Mouse (Mus musculus): ENCODE data around the gene Olfr1264. TPM values are rescaled to one million over a fixed set of nuclear protein-coding genes. Genes with fewer than 3 reads are reported as not detected.

Gene Olfr1264
- polyA plus RNA-seq (2012; rRNA removed) = not detected in 2 replicates

- no peak within 1 kb of the TSS for H3K27ac ChIP-seq (ENCODE audit: control insufficient read depth, insufficient read depth, low read length)
- no peaks in the 10 kb centered on the region for H3K4me1 ChIP-seq (replicated peaks; ENCODE audit: control insufficient read depth, insufficient read depth, low read length)
- H3K36me3 ChIP-seq (ENCODE audit: control insufficient read depth, insufficient read depth, low read length) = no peaks in the 10 kb centered on the region
- no peak for TF ChIP-seq POLR2A (IDR thresholded peaks at IDR 0.05; ENCODE audit: control insufficient read depth, extremely low read depth, insufficient read depth, low read length, poor library complexity)
- no peak for TF ChIP-seq CTCF (IDR thresholded peaks at IDR 0.05; ENCODE audit: borderline replicate concordance, control insufficient read depth, extremely low read depth, insufficient read depth, low read length, poor library complexity)
- H3K27me3 ChIP-seq (ENCODE audit: control insufficient read depth, insufficient read depth, low read length) = no peaks in the 10 kb centered on the region
- DNase-seq = no peak
- H3K4me3 ChIP-seq (ENCODE audit: control insufficient read depth, insufficient read depth, low read length) = no peak within 1 kb of the TSS
- 86% methylated on average over 2 of the region's 2 CpGs for WGBS
These were observed at the start of gene Olfr1264 for GRCm38 (mm10) chr2:90025477-90025876. TSS of gene Olfr1264 (minus strand) at chr2:90025577.

DNA sequence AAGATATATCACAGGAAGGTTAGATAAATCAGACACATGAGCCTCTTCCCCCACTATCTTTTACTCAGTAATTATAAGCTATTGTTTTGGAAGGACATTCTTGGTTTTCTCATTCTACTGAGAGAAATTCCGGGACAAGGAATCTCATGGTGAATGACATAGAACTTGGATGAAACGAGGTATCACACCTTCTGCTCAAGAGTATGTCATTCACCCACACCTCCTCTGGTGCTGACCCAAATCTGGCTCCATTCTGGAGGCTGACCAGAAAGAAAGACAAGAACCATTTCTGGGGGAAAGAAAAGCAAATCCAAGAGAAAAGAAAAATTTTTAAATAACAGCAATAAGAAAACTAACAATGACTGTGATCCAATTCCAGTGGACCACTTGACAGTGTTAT, 44.7 kb upstream of the Olfr1264 start:
- no peak overlapping the region for H3K27ac ChIP-seq (ENCODE audit: control insufficient read depth, insufficient read depth, low read length)
- no peaks in the 10 kb centered on the region for H3K27me3 ChIP-seq (ENCODE audit: control insufficient read depth, insufficient read depth, low read length)
- no peak for TF ChIP-seq POLR2A (IDR thresholded peaks at IDR 0.05; ENCODE audit: control insufficient read depth, extremely low read depth, insufficient read depth, low read length, poor library complexity)
- no peak for TF ChIP-seq CTCF (IDR thresholded peaks at IDR 0.05; ENCODE audit: borderline replicate concordance, control insufficient read depth, extremely low read depth, insufficient read depth, low read length, poor library complexity)
- DNase-seq = no peak
- 82% methylated on average over 2 of the region's 2 CpGs for WGBS
- no peak overlapping the region for H3K4me3 ChIP-seq (ENCODE audit: control insufficient read depth, insufficient read depth, low read length)
- H3K36me3 ChIP-seq (ENCODE audit: control insufficient read depth, insufficient read depth, low read length) = no peaks in the 10 kb centered on the region
- no peaks in the 10 kb centered on the region for H3K4me1 ChIP-seq (replicated peaks; ENCODE audit: control insufficient read depth, insufficient read depth, low read length)

DNA sequence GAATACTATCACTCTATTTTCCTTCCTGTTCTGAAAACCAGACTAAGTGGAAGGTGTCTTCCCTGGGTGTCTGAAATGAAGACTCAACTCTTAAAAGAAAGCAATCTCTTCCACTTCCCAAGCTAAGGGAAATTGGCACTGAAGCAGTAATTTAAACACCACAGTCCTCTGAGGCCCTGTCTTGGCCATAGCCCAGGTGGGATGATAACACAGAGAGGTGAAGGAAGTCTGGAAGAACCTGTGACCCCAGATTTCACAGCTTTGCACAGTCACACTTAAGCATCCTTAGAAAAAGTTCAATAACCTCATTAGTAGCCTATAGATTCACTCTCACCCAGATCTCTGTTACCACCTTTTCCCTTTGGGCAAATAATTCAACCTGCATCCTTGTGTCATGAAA, 38.1 kb upstream of the Olfr1264 start, which contains the start of gene Olfr140:
Olfr140 (minus strand) TSS at position 101 of the 400 bp plus-strand sequence.
- no peak for TF ChIP-seq POLR2A (IDR thresholded peaks at IDR 0.05; ENCODE audit: control insufficient read depth, extremely low read depth, insufficient read depth, low read length, poor library complexity)
- Histone ChIP-seq H3K36me3 (ENCODE audit: control insufficient read depth, insufficient read depth, low read length) (no peaks in the 10 kb centered on the region), H3K4me3 (ENCODE audit: control insufficient read depth, insufficient read depth, low read length) (no peak within 1 kb of the TSS), H3K27ac (ENCODE audit: control insufficient read depth, insufficient read depth, low read length) (no peak within 1 kb of the TSS), H3K4me1 (replicated peaks; ENCODE audit: control insufficient read depth, insufficient read depth, low read length) (no peaks in the 10 kb centered on the region), H3K27me3 (ENCODE audit: control insufficient read depth, insufficient read depth, low read length) (no peaks in the 10 kb centered on the region)
- DNase-seq = no peak

- TF ChIP-seq CTCF (IDR thresholded peaks at IDR 0.05; ENCODE audit: borderline replicate concordance, control insufficient read depth, extremely low read depth, insufficient read depth, low read length, poor library complexity) (no peak), POLR2A (IDR thresholded peaks at IDR 0.05; ENCODE audit: control insufficient read depth, extremely low read depth, insufficient read depth, low read length, poor library complexity) (no peak)
- Histone ChIP-seq H3K27me3 (ENCODE audit: control insufficient read depth, insufficient read depth, low read length) (no peaks in the 10 kb centered on the region), H3K27ac (ENCODE audit: control insufficient read depth, insufficient read depth, low read length) (no peak within 1 kb of the TSS), H3K36me3 (ENCODE audit: control insufficient read depth, insufficient read depth, low read length) (no peaks in the 10 kb centered on the region), H3K4me3 (ENCODE audit: control insufficient read depth, insufficient read depth, low read length) (no peak within 1 kb of the TSS), H3K4me1 (replicated peaks; ENCODE audit: control insufficient read depth, insufficient read depth, low read length) (no peaks in the 10 kb centered on the region)
- no peak for DNase-seq
These were observed 9.7 kb upstream of the Olfr1264 start, which contains the start of gene Olfr1265 for GRCm38 (mm10) chr2:90035037-90035436. TSS of gene Olfr1265 (plus strand) at chr2:90035337.

DNA sequence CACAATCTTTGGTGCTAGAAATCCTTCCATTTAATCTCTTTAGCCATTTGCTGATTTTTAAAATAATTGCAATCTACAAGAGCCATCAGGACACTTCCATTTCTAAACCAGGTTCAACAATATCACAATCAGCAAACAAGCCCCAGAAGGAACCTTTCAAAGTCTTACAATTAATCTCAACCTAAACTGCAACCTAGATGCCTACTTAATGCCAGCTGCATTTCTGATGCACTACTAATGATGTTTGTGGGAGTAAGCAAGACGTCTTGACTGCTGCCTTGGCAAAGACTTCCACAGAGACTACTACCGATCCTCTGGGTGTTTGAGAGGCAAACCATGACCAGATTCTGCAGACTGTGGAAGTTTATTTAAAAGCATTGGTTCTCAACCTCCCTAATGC, 13.5 kb downstream of the Olfr1264 start, which contains the start of gene Olfr1263:
Olfr1263 (plus strand) TSS at position 301 of the 400 bp plus-strand sequence.
- Histone ChIP-seq H3K4me1 (replicated peaks; ENCODE audit: control insufficient read depth, insufficient read depth, low read length) (no peaks in the 10 kb centered on the region), H3K4me3 (ENCODE audit: control insufficient read depth, insufficient read depth, low read length) (no peak within 1 kb of the TSS), H3K36me3 (ENCODE audit: control insufficient read depth, insufficient read depth, low read length) (no peaks in the 10 kb centered on the region), H3K27me3 (ENCODE audit: control insufficient read depth, insufficient read depth, low read length) (no peaks in the 10 kb centered on the region), H3K27ac (ENCODE audit: control insufficient read depth, insufficient read depth, low read length) (no peak within 1 kb of the TSS)
- DNase-seq = no peak
- TF ChIP-seq POLR2A (IDR thresholded peaks at IDR 0.05; ENCODE audit: control insufficient read depth, extremely low read depth, insufficient read depth, low read length, poor library complexity) = no peak
- TF ChIP-seq CTCF (IDR thresholded peaks at IDR 0.05; ENCODE audit: borderline replicate concordance, control insufficient read depth, extremely low read depth, insufficient read depth, low read length, poor library complexity) = no peak
- WGBS = 86% methylated on average over 2 of the region's 2 CpGs

DNA sequence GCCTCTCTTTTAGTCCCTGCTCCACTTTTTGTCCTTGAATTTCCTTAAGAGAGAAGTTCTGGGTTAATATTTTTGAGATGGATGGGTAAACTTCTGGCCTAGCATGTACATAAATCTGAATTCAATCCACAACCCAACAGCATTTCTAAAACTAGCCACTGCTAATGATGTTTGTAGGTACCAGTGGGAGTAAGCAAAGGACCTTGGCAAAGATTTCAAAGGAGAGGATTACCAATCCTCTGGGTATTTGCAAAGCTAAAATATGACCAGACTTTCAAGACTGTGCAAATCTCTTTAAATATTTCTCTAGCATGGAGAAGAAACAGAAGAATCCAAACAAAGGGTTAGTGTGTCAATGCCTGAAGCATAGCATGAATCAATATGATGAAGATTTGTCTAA, 25.5 kb downstream of the Olfr1264 start, which contains the start of gene Olfr1262:
Olfr1262 (plus strand) TSS at position 301 of the 400 bp plus-strand sequence.
- H3K36me3 ChIP-seq (ENCODE audit: control insufficient read depth, insufficient read depth, low read length) = no peaks in the 10 kb centered on the region
- DNase-seq = no peak
- TF ChIP-seq POLR2A (IDR thresholded peaks at IDR 0.05; ENCODE audit: control insufficient read depth, extremely low read depth, insufficient read depth, low read length, poor library complexity) = no peak

DNA sequence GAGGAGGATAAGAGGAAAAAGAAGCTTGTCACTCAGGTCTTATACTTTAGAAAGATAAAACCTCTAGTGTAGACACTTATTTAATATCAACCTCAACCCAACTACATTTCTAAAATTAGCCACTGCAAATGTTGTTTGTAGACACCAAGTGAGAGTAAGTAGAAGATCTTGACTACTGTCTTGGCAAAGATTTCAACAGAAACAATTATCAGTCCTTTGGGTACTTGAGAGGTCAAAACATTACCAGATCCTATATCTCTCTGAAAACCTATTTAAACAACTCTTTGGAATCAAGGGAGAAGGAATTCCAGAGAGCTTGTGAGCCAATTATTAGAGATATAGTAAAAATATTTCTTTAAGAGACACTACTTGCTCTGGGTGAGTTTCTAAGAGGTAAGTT, 34.5 kb downstream of the Olfr1264 start, which contains the start of gene Olfr1261:
Olfr1261 (plus strand) TSS at position 301 of the 400 bp plus-strand sequence.
- no peaks in the 10 kb centered on the region for H3K4me1 ChIP-seq (replicated peaks; ENCODE audit: control insufficient read depth, insufficient read depth, low read length)
- no peak within 1 kb of the TSS for H3K4me3 ChIP-seq (ENCODE audit: control insufficient read depth, insufficient read depth, low read length)
- no peaks in the 10 kb centered on the region for H3K36me3 ChIP-seq (ENCODE audit: control insufficient read depth, insufficient read depth, low read length)
- no peaks in the 10 kb centered on the region for H3K27me3 ChIP-seq (ENCODE audit: control insufficient read depth, insufficient read depth, low read length)
- TF ChIP-seq POLR2A (IDR thresholded peaks at IDR 0.05; ENCODE audit: control insufficient read depth, extremely low read depth, insufficient read depth, low read length, poor library complexity) = no peak
- no peak for TF ChIP-seq CTCF (IDR thresholded peaks at IDR 0.05; ENCODE audit: borderline replicate concordance, control insufficient read depth, extremely low read depth, insufficient read depth, low read length, poor library complexity)
- DNase-seq = no peak
- H3K27ac ChIP-seq (ENCODE audit: control insufficient read depth, insufficient read depth, low read length) = no peak within 1 kb of the TSS

More for the DNA sequence above, 25.5 kb downstream of the Olfr1264 start, which contains the start of gene Olfr1262:
- no peak within 1 kb of the TSS for H3K4me3 ChIP-seq (ENCODE audit: control insufficient read depth, insufficient read depth, low read length)
- no peaks in the 10 kb centered on the region for H3K4me1 ChIP-seq (replicated peaks; ENCODE audit: control insufficient read depth, insufficient read depth, low read length)
- H3K27me3 ChIP-seq (ENCODE audit: control insufficient read depth, insufficient read depth, low read length) = no peaks in the 10 kb centered on the region
- no peak within 1 kb of the TSS for H3K27ac ChIP-seq (ENCODE audit: control insufficient read depth, insufficient read depth, low read length)

Measured in thymus, adult 2 months (tissue).